Mouse (Mus musculus): ENCODE data around the gene Cpt1a.
A peak's percentile ranks its signal among the peaks of the same experiment; 100 is the strongest.

Cpt1a gene

DNA sequence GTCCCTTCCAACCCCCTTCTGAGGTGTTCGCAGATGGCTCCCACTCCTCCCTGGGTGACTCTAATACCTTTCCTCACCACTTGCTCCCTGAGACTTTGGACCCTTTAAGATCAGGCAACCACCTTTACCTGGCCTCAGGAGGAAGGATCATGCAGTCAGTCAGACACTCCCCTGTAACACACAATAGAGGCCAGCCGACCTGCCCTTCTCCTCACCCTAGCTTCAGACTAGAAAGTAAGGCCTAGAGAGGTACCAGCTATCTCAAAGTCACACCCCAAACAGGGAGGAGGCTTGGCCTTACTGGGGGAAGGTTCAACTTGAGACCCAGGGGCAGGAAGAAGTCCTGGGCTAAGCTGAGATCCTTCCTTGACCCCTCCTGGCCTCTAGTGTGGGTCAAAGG, 102.1 kb downstream of the Cpt1a start:
- DNase-seq (ENCODE audit: low read depth, low spot score), result no peak

DNA sequence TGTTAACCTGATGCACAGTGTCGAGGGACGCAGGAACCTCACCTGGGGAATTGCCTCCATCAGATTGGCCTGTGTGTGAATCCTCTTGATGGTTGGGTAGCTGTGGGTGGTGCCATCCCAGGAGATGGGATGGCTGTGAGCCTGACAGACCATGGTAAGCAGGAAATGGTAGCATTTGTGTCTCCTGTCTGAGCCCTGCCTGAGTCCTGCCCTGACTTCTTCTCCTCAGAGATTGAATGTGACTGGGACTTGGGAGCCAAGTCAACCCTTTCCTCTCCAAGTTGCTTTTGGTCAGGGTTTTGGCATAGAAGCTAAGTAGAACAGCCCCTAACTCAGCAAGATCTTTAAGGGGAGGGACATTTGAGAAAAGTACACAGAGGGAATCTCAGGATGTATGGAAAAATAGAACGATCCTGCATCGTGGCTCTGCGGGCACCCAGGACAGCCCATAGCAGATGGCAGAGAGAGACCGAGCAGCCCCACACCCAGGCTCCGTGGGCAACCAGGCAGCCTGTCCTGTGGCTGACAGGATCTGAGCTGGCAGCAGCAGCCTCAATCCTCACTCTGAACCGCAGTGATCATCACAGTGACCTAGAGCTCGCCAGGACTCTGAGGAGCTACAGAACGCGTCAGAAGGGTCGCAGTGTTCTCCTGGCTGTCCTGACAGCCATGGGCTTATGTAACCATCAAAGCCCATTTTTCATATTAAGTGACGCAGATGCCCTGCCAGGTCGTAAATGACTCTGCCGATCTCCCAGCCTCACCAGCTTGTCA, 106.1 kb downstream of the Cpt1a start:
- no peak for DNase-seq (ENCODE audit: low read depth, low spot score)

DNA sequence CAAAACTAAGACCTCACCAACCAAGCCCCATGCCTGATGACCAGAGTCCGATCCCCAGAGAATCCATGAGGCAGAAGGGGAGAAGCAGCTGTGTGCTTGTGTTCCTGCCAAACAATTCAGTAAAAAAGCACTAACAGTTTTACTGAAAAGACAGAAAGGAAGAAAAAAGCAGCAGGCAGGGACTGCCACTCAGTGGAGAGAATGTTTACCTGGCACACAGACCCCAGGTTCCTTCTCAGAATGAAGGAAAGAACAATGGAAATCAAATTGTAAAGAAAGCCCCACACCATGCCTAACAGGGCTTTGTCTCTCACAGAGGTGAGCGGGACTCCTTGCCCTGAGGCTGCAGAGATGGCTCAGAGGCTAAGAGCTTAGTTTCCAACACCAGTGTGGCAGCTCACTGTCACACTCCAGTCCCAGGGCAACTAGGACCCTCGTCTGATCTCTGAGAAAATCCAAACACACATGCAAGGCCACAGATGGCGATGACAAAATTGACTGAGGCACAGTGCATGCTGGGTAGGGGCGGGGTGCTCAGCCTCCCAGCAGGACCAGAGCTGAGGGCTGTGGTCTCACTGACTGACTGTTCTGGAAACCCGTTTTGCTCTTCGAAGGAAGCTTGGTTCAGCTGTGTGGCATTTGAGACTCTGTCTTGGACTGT, 107.2 kb downstream of the Cpt1a start:
- DNase-seq (ENCODE audit: low read depth, low spot score), result no peak

DNA sequence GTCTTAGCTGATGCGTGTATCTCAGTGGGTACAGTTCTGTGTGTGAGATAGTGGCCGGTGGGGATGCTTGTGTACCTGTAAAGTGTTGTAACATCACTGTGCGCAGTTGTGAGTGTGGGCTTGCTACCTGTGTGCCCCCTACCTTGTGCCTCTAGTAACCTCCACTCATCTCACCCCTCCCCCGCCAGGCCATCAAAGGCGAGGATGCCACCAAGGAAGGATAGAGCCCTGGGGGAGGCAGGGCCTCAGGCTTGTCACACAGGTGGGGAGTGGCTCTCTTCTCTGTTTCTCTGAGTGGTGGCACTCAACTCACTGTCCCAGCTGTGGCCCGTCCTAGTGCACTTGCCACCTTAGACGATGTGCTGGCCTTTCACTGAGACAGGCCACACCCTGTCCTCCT, 108.9 kb downstream of the Cpt1a start:
- no peak for DNase-seq (ENCODE audit: low read depth, low spot score)

DNA sequence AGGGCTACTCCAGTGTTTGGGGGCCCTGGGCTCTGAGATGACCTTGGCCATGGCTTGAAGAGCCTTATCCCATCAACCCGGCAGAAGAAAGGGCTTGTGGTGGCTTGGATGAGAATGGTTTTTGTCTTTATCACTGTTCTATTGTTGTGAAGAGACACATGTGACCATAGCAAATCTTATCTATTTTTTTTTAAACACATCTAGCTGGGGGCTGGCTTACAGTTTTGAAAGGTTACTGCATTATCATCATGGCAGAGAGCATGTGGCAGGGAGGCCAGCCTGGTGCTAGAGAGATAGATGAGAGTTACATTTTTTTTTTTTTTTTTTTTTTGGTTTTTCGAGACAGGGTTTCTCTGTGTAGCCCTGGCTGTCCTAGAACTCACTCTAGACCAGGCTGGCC, 109.8 kb downstream of the Cpt1a start:
- DNase-seq (ENCODE audit: low read depth, low spot score), result no peak

DNA sequence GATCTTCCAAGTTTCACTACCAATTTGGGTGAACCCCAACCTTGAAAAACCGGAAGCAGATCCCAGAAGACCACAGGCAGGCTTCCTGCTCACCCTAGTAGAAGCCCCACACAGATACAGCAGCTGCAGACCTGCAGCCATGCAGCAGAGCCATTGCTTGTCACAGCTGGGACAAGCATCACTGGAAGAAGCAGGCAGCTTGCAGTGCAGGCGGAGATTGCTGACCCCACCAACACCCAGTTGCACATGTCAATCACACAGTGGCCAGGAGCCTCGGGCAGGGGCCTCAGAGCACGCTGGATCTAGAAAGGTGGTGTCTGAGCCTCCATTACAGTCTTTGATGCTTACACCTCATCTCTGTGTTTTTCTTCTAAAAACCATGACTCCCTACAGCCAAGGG, 112.0 kb downstream of the Cpt1a start:
- peak; percentile 14 for DNase-seq (ENCODE audit: low read depth, low spot score)

DNA sequence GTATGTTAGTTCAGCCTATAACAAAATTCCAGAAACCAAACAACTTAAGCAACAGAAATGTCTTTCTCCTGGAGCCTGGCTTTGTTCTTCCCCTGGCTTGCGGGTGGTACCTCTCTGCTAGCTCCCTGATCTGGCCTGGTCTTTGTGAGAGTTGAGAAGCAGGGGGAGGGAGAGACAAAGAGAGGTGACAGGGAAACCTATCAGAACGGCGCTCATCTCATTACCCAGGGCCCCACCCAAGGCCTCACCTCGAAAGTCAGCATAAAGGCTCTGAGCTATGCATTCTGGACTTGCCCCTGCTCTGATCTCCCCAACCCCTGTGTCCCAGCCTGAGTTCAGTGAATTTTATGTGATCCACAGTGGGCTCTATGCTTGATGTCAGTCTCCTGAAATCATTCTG, 112.5 kb downstream of the Cpt1a start:
- DNase-seq (ENCODE audit: low read depth, low spot score), result no peak

Data from forelimb bud, embryonic 11.5 days (tissue).